Mouse (Mus musculus): ENCODE data around the gene Macrod1. TPM values are rescaled to one million over a fixed set of nuclear protein-coding genes. Genes with fewer than 3 reads are reported as not detected.

Gene Macrod1
- total RNA-seq, 1 experiment from 2014 or later = 7.9 TPM

DNA sequence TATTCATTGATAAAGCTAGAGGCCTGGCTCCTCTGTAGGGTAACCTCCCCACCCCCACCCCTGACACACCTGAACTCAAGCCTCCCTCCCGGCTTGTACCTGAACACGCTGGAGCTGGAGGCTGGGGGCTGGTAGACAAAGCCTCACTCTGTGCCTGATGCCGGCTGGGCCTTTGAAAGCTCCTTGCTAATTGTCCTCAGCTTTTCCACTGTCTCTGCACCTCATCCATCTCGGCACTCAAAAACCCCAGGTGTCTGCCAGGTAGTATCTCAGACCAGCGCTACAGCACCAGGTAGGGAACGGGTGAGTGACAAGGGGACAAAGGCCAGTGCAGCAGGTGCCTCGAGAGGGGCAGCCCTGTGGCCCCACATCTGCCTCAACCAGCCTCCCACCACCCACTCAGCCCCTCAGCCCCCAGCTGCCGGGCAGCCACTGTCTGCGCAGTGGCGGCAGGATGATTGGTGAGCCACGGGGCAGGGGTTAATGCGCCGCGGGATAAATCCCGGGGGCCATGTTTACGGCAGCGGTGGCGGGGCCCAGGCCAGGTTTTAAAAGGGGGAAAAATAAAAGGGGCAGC lies 129.2 kb downstream of the Macrod1 start:
- no peak for ATAC-seq (replicated peaks; ENCODE audit: low read depth, poor library complexity, severe bottlenecking)

DNA sequence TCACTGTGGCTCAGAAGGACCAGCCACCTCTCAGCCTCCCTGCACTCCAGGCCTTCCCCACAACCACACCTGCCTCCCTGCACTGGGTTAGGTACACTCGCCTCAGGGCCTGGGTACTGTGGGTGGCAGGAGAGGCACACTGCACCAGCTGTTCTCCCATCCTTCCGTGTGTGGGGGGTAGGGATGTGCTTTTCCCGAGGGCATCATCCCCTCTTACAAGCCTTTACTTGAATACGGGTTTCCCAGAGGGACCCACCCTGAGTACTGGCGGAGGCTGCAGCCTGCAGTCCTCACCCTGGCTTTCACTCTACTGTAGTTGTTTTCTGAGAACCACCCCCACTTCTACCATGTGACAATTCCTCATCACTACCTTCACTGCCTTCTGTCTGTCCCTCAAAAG lies 130.5 kb downstream of the Macrod1 start:
- ATAC-seq (replicated peaks; ENCODE audit: low read depth, poor library complexity, severe bottlenecking) = no peak

DNA sequence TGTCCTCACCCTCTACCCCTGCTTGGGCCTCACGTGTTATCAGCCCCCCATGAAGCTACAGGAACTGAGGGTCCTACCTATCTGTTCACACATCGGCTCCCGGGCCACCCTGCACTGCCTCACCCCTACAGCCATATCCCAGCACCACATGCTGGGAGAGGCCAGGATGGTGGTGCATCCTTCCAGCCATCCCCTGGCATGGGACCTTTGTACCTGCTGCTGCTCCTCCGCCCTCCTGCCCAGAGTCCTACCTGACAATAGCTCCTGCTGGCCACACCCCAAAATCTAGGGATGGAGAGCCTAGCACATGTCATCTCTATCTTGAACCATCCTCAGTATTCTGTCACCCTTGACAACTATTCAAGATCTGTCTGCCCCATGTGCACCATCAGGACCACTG lies 132.4 kb downstream of the Macrod1 start:
- ATAC-seq (replicated peaks; ENCODE audit: low read depth, poor library complexity, severe bottlenecking) = no peak

DNA sequence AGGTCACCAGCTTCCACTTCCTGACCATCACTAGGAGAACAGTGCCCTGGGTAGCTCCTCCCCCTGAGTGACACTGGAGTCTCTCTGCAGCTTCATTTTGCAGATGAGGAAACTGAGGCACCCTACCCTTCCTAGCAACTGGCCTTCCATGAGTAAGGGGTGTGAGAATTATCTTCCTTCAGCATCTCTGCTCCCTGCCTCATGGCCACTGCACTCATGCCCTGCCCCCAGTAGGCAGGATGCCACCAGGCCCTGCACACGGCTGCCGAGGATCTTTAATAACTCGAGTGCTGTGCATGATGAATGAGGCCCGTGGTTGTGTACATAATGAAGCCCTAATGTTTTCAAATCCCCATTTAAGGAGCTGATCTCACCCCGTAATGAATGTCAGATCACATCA lies 134.4 kb downstream of the Macrod1 start:
- no peak for ATAC-seq (replicated peaks; ENCODE audit: low read depth, poor library complexity, severe bottlenecking)

DNA sequence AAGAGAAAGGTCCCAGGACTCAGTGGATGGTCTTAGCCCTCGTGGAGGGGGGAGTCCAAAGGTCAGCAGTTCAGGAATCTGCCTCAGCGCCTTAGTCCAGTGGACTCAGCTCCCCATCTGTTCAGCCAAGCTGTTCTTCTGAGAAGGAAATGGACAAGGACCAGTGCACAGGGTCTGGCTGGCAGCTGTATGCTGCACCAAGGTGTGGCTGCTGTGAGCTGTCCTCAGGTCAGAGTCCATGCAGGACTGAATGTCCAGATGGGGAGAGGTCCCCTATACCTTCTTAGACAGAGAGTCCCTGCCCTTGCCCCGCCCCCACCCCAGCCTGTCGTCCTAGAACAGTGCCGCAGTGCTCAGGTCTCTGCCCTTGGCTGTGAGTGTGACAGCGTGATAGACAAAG lies 135.0 kb downstream of the Macrod1 start:
- no peak for ATAC-seq (replicated peaks; ENCODE audit: low read depth, poor library complexity, severe bottlenecking)

DNA sequence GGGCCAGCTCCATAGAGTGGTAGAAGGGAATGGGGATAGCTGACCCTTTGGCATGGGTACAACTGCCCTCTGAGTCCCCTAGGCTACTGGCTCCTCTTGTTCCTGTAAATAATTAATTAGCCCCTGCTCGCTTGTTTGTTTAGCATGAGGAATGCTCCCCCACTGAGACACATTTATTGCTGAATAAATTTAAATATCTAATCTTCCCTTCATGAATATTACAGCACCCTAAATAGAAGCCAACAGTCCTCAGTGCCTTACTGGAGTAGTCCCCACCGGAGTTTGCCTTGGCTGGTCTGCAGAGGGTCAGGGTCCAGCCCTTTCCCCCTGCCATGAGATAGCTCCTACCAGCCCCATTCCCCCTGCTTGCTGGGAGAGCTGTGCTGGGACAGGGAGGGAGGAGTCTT lies 136.0 kb downstream of the Macrod1 start:
- no peak for ATAC-seq (replicated peaks; ENCODE audit: low read depth, poor library complexity, severe bottlenecking)

DNA sequence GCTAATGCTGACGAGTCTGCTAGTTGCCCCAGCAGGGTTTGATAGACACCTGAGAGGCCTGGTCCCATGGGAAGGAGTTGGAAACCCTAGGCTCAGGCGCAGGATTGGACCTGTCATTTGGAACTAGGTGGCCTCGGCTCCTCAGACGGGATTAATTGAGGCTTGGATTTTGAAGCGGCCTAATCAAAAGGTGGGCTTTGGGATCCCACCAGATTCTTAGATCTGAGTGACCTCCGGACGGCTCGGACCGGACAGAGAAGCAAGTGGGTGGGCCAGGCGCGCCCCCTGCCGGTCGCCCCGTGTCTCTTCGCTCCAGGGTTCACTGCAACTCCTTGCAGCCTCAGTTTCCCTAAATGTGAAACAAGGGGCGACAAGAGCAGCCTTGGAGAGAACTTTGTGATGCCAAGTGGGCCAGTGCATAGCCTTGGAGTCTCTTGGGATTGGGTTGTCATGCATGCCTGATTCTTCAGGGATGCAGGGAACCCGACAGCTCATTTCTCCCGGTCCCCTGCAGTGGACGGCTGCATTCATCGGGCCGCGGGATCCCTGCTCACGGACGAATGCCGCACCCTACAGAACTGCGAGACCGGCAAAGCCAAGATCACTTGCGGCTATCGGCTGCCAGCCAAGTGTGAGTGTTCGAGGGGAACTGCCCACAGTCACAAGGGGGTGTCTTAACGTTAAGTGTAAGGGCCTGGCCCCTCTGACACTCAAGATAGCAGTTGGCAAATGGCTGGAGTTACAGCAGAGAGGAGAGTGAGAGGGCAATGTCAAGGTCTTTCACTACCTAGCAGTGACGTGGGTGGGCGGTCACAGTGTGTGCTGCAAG lies 139.5 kb downstream of the Macrod1 start:
- ATAC-seq (replicated peaks; ENCODE audit: low read depth, poor library complexity, severe bottlenecking) = peak; percentile 53; the same call in 1 of the 2 replicates

DNA sequence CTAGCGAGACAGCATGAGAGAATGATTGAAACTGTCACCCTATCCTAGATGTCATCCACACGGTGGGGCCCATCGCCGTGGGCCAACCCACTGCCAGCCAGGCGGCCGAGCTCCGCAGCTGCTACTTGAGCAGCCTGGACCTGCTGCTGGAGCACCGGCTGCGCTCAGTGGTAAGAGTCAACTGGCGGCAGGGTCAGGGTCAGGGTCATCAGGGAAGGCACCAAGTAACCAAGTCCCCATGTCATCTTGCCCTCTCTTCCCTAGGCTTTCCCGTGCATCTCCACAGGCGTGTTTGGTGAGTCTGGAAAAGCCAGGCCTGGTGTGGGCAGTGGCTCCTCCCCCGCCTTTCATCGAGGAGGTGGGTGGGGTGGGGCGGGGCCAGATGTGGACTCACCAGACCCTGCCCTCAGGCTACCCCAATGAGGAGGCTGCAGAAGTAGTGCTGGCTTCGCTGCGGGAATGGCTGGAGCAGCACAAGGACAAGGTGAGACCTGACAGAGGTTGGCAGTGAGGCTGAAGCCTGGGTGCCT lies 140.2 kb downstream of the Macrod1 start:
- no peak for ATAC-seq (replicated peaks; ENCODE audit: low read depth, poor library complexity, severe bottlenecking)

DNA sequence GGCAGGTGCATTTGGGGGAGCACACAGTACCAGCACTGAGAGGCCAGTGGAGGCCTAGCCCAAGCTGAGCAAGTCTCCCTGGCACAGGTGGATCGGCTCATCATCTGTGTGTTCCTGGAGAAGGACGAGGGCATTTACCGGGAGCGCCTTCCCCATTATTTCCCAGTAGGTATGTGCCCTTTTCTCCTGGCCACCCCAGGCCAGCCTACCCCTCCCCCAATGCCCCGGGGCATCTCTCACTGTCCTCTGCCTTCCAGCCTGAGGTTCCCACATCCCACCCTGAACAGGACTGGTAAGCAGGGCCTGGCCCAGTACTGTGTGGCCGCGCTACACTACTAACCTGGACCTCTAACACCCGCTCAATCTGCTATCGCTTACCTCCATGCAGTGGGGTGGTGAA lies 140.8 kb downstream of the Macrod1 start:
- ATAC-seq (replicated peaks; ENCODE audit: low read depth, poor library complexity, severe bottlenecking) = no peak

DNA sequence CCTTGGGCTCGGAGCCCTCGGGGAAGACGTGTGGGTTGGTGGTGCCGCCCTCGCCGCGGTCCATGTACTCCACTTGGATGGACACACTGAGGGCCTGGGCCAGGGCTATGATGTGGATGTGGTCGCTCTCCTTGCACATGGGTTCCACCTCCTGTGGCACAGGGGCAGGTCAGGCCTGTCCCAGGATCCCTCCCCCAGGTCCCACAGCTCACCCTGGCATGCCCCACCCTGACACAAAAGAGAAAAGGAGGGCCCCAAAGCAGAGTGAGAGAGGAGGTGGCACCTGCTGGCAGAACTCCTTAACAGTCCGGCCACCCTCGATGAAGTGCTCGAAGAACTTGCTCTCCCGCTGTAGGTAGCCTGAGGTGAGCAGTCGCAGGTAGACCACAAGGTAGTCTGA lies 142.5 kb downstream of the Macrod1 start:
- ATAC-seq (replicated peaks; ENCODE audit: low read depth, poor library complexity, severe bottlenecking) = no peak

DNA sequence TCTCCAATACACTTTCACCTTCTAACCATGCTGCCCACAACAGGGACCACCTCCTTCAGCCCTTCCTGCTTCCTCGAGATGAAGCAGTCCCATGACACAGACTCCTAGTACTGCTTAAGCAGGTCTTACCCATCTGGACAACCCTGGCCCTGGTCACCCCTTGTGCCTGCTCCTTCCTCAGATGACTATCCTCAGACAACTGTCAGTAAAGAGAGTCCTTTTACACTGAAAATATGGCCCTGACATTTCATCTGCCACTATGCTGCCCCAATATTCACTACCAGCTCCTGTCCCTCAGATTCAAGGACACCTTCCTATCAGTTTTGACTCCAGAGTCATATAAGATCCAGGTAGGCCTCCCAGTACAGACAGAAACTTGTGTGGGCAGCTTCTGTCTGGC lies 143.8 kb downstream of the Macrod1 start:
- ATAC-seq (replicated peaks; ENCODE audit: low read depth, poor library complexity, severe bottlenecking) = no peak

DNA sequence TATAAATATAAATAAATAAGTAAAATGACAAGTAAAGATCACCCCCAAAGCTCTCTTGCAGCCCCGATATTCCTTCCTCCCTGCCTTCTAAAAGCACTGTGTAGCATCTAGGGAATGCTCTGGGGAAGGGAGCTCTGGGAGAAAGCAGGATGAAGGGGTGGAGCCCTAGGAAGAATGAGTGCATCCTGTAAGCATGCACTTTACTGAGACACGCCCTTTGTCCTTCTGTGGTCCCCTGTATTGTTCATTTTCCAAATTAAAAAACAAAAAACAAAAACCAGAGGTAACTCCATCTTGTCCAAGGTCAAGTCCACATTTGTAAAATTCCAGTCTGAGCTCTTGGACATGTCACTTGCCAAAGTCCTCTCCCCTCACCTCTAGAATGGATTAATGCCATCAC lies 148.3 kb downstream of the Macrod1 start:
- no peak for ATAC-seq (replicated peaks; ENCODE audit: low read depth, poor library complexity, severe bottlenecking)

DNA sequence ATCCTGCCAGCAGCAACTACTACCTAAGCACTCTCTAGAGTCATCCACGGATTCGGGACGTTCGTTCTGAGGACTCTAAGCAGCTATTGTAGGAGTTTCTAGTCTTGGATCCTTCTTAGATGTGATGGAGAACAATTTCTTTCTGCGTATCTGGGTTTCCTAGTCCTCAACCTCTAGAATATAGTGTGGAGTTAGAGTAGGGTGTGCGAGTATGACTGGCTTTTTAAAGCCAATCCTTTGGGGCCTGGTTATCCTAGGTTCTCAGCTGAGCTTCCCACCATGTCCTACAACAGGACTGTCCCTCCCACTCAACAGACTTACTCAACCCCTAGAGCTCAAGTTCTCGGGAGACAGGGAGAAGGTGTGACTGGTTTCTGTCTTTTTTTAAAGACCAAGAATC lies 148.7 kb downstream of the Macrod1 start:
- no peak for ATAC-seq (replicated peaks; ENCODE audit: low read depth, poor library complexity, severe bottlenecking)

DNA sequence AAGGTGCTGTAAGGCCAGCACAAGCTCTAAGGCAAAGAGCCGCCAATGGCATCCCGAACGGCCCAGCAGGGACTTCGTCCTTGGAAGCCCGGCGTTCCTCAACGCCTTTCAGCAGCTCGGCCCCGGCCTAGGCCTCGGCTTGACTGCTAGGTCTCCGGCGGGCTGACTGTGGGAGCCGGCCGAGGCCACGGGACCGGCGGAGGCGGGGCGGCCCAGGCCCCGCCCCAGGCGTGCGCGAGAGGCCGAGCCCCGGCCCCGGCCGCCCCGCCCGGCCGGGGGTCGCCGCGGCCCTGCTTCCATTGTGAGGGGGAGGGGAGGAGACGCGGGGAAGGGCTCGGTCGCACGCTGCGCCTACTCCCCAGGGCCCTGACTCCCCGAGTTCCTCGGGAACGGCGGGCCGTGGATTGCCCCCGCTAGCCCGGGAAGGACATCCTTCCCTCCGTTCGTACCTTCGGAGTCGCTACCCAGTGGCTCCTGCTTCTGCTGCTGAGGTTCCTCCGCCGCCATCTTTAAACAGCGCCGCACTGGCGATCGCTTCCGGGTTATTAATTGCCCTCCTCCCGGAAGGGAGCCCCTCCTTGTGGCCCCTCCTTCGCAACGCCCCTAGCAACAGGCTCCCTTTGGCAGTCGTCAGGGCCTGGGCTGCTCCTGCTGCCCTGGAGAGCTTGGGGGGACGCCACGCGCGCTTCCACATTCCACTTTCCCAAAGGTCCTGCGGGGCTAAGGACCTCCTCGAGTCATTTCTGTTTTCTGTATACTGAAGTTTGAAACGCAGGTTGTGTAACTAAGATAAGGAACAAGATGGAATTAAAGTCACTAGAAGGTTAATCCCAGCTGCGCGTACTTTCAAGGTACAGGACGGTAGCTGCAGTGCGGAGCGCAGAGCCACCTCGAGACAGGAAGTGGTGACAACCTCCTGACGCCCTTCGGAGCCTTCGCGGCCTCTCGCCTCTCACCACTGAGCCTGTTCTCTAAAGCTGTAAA lies 149.4 kb downstream of the Macrod1 start, which contains the start of gene Otub1:
Gene Otub1 (minus strand): TSS at position 564 of the 984 bp plus-strand sequence.
- peak; percentile 94 for ATAC-seq (replicated peaks; ENCODE audit: low read depth, poor library complexity, severe bottlenecking)

DNA sequence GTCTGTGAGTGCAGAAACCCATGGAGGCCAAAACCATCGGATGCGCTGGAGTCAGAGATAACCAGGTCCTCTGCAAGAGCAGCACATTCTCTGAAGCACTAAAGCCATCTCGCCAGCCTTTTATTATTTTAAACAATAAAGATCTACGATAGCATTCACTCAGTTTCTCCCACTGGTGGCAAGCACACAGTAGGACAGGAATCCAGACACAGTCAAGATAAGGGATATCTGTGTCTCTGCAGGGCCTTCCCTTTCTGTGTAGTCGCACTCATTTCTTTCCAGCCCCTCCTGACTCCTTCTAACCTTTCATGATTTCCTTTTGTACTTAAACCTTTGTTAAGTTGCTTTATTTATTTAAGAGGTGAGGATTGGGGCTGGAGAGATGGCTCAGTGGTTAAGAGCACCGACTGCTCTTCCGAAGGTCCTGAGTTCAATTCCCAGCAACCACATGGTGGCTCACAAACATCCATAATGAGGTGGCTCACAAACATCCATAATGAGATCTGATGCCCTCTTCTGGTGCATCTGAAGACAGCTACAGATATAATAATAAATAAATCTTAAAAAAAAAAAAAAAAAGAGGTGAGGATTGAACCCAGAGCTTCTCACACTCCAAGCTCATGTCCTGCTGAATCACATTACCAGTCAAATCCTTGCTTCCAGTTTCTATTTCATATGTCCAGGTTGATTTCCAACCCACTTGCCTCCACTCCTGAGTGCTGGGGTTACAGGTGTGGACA lies 153.5 kb downstream of the Macrod1 start:
- no peak for ATAC-seq (replicated peaks; ENCODE audit: low read depth, poor library complexity, severe bottlenecking)

DNA sequence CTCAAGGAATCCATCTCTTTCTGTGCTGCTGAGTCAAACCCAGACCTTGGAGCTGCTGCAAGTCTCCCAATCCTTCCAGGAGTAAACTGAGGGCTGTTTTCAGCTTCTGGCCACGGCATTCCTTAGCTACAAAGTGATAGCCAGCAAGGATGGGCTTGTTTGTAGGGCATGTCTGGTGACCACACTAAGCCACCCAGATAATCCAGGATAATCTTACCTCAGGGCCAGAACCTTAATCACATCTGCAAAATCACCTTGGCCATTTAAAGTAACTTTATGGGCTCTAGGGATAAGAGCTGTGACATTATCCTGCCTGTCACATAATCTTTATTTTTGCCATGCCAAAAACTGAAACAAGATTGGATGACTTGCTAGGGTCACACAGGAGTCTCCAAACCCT lies 155.6 kb downstream of the Macrod1 start:
- no peak for ATAC-seq (replicated peaks; ENCODE audit: low read depth, poor library complexity, severe bottlenecking)

DNA sequence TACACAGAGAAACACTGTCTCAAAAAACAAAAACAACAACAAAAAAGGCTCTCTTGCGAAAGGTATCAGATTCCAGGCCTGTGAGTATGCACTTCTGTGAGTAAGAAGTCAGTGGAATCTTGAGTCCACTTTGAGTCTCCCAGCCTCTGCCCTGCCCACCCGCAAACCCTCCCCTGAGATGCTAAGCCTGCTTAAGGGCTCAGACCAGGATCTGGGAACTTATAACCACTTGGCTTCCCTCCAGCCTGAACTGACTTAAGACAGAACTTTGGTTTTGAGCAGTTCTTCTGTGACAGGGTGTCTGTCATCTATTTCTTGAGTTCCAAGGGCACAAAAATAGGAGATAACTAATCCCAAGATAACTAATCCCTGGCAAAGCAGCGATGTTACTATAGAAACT lies 156.4 kb downstream of the Macrod1 start:
- no peak for ATAC-seq (replicated peaks; ENCODE audit: low read depth, poor library complexity, severe bottlenecking)

DNA sequence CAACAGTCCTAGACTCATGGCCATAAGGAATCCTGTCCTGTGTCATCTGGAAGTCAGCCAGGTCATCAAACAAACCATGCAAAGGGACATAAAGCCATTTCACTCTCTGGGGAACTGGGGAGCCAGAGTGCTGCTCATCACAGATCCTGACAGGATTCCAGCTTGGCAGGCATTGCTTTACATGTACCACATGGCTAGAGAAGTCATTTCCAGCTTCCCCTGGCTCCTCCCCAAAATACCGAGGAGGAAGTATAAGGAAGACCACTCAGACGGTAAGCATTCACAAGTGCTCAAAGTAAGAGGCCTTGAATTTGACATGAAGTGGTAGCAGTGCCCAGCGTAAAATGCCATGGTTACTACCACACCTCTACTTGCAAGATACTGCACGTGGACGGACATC lies 157.9 kb downstream of the Macrod1 start:
- no peak for ATAC-seq (replicated peaks; ENCODE audit: low read depth, poor library complexity, severe bottlenecking)

DNA sequence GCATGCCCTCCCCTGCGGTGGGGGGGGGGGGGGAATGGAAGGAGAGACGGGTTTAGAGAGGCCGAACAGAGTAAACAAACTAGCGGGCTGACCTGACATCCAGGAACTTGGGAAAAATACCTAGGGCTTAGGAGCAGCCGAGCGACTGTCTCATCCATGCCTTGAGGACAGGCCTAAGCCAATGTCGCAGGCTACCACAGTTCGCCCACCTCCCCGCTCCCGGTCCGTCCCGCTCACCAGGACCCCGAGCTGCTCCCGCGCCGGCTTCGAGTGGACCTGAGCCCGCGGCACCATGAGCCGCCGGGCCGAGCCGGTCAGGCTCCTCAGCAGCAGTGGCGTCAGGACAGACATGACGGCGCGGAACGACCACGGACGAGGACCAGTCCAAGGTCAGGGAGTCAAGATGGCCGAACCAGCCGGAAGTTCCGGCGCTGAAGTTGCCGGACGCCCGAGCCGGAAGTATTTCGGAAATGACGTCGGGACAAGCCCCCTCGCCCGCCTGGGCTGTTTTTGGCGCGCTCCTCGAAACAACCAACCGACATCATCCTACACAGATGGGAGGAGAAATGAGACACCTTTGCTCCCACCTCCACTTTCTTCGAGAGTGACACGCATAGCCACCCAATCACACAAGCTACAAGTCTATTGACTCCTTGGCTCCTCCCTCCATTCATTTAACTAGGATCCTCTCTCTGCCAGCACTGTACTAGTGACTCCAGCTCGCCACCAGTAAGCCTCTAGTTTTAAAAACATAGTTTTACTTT lies 160.7 kb downstream of the Macrod1 start, which contains the start of gene Cox8a:
Gene Cox8a (minus strand): TSS at position 455 of the 764 bp plus-strand sequence.
- ATAC-seq (replicated peaks; ENCODE audit: low read depth, poor library complexity, severe bottlenecking) = peak; percentile 96
